Mouse (Mus musculus): ENCODE results near the gene Rab40b. TPM values are rescaled to one million over a fixed set of nuclear protein-coding genes. Genes with fewer than 3 reads are reported as not detected.

Gene Rab40b
- total and polyA plus RNA-seq, 3 experiments: not detected

DNA sequence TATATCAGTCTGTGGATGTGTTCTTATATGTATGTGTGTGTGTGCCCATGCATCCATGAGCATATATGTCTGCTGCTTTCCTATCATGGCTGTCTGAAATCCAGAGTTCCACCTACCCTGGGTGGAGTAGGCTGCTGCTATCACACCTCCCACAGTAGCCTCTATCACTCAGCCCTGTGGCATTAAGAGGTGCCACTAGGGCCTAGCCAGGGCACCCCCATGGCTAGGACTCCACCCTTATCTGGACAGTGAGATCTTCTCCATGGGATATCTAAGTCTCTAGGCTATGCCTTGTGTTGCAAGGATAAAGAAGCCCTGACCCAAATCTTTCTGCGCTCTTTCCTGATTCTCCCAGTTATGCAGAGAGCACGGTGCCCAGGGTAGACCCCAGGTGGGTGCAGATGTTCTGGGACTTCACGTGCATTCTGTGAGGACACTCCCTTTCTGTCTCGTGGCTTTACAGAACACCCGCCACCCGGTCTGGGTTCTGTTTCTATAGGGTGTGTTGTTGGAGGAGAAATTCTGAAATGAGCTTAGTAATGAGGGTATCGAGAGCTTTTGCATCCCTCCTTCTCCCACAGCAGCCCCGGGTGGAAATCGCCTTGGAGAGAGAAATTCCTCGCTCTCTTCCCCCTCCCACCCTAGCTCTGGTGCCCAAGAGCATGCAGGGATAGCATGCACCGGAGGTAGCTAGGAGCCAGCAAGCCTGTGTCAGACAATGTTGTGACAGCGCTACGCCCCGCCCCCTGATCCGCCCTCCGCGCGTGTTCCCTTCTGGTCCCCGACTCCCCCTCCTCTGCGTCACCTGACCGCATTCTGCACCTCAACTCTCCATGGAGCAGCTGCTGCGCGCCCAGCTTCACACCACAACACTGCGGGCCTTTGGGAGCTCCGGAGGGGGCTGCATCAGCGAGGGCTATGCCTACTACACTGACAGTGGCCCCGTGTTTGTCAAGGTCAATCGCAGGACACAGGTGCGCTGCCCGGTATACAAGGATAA, 46.4 kb upstream of the Rab40b start, which contains the start of gene Fn3k:
Gene Fn3k, plus strand, starts transcription at position 758 of the 1,000 bp plus-strand sequence.
- Histone ChIP-seq H3K27me3 (replicated peaks) (no peaks in the 10 kb centered on the region), H3K27ac (ENCODE audit: insufficient read depth, low read depth) (no peak within 1 kb of the TSS), H3K79me2 (replicated peaks; ENCODE audit: control insufficient read depth, extremely low read depth, insufficient read depth, poor library complexity, severe bottlenecking) (no peaks in the 10 kb centered on the region), H3K36me3 (replicated peaks in 1 of 2; ENCODE audit: control insufficient read depth in 1 of 2, insufficient read depth in 1 of 2, low read length in 1 of 2) (peaks cover 5 to 16% of the 10 kb centered on the region in 2 experiments), H3K9me3 (replicated peaks; ENCODE audit: low read length) (no peaks in the 10 kb centered on the region), H3K4me1 (ENCODE audit: control insufficient read depth in 1 of 2, insufficient read depth in 2 of 2) (peaks cover 0 to 7% of the 10 kb centered on the region in 2 experiments; a peak in 2 of 4 replicates), H3K4me3 (replicated peaks in 1 of 3; ENCODE audit: low read depth in 2 of 3, low read length in 2 of 3, poor library complexity in 1 of 3) (peak within 1 kb of the TSS in 2 of 3 experiments; percentile 18 to 45), H3K9ac (ENCODE audit: insufficient read depth, low read depth) (no peak within 1 kb of the TSS; the same call in 1 of the 2 replicates), H3K4me2 (ENCODE audit: insufficient read depth, low read depth, poor library complexity, severe bottlenecking) (peak within 1 kb of the TSS; percentile 93)
- dilution Hi-C loops (cut with MboI; ENCODE audit: extremely low pct_ligation_motif_present, extremely low pct_unique_long_range_greater_than_20kb, low sequenced_read_pairs): no loop called here
- in situ Hi-C loops (cut with MboI; ENCODE audit: low pct_ligation_motif_present, low pct_unique_long_range_greater_than_20kb, low sequenced_read_pairs): no loop called here
- DNase-seq (ENCODE audit: extremely low read depth): no peak
- TF ChIP-seq ZC3H11A (IDR thresholded peaks at IDR 0.05; ENCODE audit: low read depth, low read length) (no peak), BHLHE40 (IDR thresholded peaks at IDR 0.05; ENCODE audit: low read depth, low read length) (peak; percentile 48), USF1 (IDR thresholded peaks at IDR 0.05; ENCODE audit: low read depth, low read length) (peak; percentile 39; the same call in 1 of the 2 replicates), SIN3A (IDR thresholded peaks at IDR 0.05; ENCODE audit: low read length) (peak; percentile 64), E2F4 (IDR thresholded peaks at IDR 0.05; ENCODE audit: insufficient replicate concordance, low read depth, low read length) (no peak)

DNA sequence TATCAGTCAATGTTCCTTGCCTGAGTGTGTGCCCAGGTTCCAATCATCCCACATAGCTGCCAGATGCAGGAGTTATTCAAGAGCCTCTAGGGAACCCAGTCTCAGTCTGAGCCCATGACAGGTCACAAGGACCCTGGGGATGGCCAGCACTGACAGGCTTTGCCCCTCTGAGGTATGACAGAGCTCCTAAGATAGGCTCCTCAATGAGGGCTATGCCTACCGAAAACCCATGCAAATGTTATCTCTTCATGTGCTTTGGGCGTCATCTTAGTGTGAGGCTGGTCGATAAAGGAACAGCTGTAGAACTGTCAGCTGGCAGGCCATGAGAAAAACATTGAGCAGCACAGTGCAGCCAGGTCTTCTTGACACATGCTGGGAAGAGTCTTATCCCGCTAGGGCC, 45.3 kb upstream of the Rab40b start:
- dilution Hi-C loops (cut with MboI; ENCODE audit: extremely low pct_ligation_motif_present, extremely low pct_unique_long_range_greater_than_20kb, low sequenced_read_pairs): no loop called here
- in situ Hi-C loops (cut with MboI; ENCODE audit: low pct_ligation_motif_present, low pct_unique_long_range_greater_than_20kb, low sequenced_read_pairs): no loop called here
- Histone ChIP-seq H3K4me3 (replicated peaks in 1 of 3; ENCODE audit: low read depth in 2 of 3, low read length in 2 of 3, poor library complexity in 1 of 3) (no peak overlapping the region), H3K4me1 (ENCODE audit: control insufficient read depth in 1 of 2, insufficient read depth in 2 of 2) (peaks cover 0 to 7% of the 10 kb centered on the region in 2 experiments; a peak in 2 of 4 replicates), H3K9ac (ENCODE audit: insufficient read depth, low read depth) (no peak overlapping the region), H3K36me3 (replicated peaks in 1 of 2; ENCODE audit: control insufficient read depth in 1 of 2, insufficient read depth in 1 of 2, low read length in 1 of 2) (peaks cover 7 to 26% of the 10 kb centered on the region in 2 experiments), H3K9me3 (replicated peaks; ENCODE audit: low read length) (no peaks in the 10 kb centered on the region), H3K4me2 (ENCODE audit: insufficient read depth, low read depth, poor library complexity, severe bottlenecking) (no peak overlapping the region), H3K27me3 (replicated peaks) (no peaks in the 10 kb centered on the region), H3K27ac (ENCODE audit: insufficient read depth, low read depth) (no peak overlapping the region), H3K79me2 (replicated peaks; ENCODE audit: control insufficient read depth, extremely low read depth, insufficient read depth, poor library complexity, severe bottlenecking) (no peaks in the 10 kb centered on the region)
- TF ChIP-seq CHD1 (IDR thresholded peaks at IDR 0.05; ENCODE audit: low read depth, low read length) (no peak), IRF4 (IDR thresholded peaks at IDR 0.05; ENCODE audit: low read depth, low read length) (no peak), USF2 (conservative IDR thresholded peaks at IDR 0.05; ENCODE audit: low read depth, low read length) (no peak), USF1 (IDR thresholded peaks at IDR 0.05; ENCODE audit: low read depth, low read length) (no peak), SMC3 (IDR thresholded peaks at IDR 0.05; ENCODE audit: low read depth, low read length) (no peak), HCFC1 (IDR thresholded peaks at IDR 0.05; ENCODE audit: low read depth, low read length) (no peak), MAX (IDR thresholded peaks at IDR 0.05; ENCODE audit: low read length) (no peak), UBTF (IDR thresholded peaks at IDR 0.05; ENCODE audit: low read depth, low read length) (no peak), ETS1 (conservative IDR thresholded peaks at IDR 0.05; ENCODE audit: low read depth, low read length) (no peak), TBP (conservative IDR thresholded peaks at IDR 0.05; ENCODE audit: low read depth, low read length) (no peak), ZC3H11A (IDR thresholded peaks at IDR 0.05; ENCODE audit: low read depth, low read length) (no peak), MXI1 (IDR thresholded peaks at IDR 0.05; ENCODE audit: low read depth, low read length) (no peak), CTCF (conservative IDR thresholded peaks at IDR 0.05 in 1 of 2, IDR thresholded peaks at IDR 0.05 in 1 of 2; ENCODE audit: low read depth in 2 of 2, low read length in 2 of 2) (no peak), RAD21 (IDR thresholded peaks at IDR 0.05; ENCODE audit: low read depth, low read length) (no peak), MEF2A (IDR thresholded peaks at IDR 0.05; ENCODE audit: borderline replicate concordance, low read depth, low read length) (no peak), TCF12 (IDR thresholded peaks at IDR 0.05; ENCODE audit: low read depth, low read length) (no peak), MYC (IDR thresholded peaks at IDR 0.05; ENCODE audit: low read depth, low read length) (no peak)
- no peak for DNase-seq (ENCODE audit: extremely low read depth)
